Mouse (Mus musculus): Measurements from ENCODE around the gene Snx14. TPM values are rescaled to one million over a fixed set of nuclear protein-coding genes. Genes with fewer than 3 reads are reported as not detected.

Gene Snx14
- polyA plus RNA-seq, 1 experiment from 2014 or later = 29.7 TPM

GRCm38 (mm10) chr9:88348623-88349022 lies 90.1 kb downstream of the Snx14 start:
- Histone ChIP-seq H3K9ac (ENCODE audit: low read length) (no peak overlapping the region), H3K9me3 (ENCODE audit: control insufficient read depth, low read length) (no peaks in the 10 kb centered on the region), H3K27ac (ENCODE audit: low read depth) (no peak overlapping the region), H3K4me3 (ENCODE audit: low read depth, low read length) (no peak overlapping the region), H3K4me1 (replicated peaks; ENCODE audit: control insufficient read depth, insufficient read depth, low read length) (no peaks in the 10 kb centered on the region), H3K4me2 (ENCODE audit: low read length) (no peak overlapping the region), H3K36me3 (ENCODE audit: control insufficient read depth, insufficient read depth, low read length) (no peaks in the 10 kb centered on the region), H3K27me3 (replicated peaks; ENCODE audit: control insufficient read depth, insufficient read depth, low read length) (no peaks in the 10 kb centered on the region)
- ATAC-seq (replicated peaks; ENCODE audit: low FRiP score, low TSS enrichment, low read depth) (no peak), DNase-seq (ENCODE audit: low spot score) (no peak)
- WGBS = 86% methylated on average over 6 of the region's 6 CpGs

- 61% methylated on average over 5 of the region's 5 CpGs for WGBS
- Histone ChIP-seq H3K9me3 (ENCODE audit: control insufficient read depth, low read length) (no peaks in the 10 kb centered on the region), H3K36me3 (ENCODE audit: control insufficient read depth, insufficient read depth, low read length) (no peaks in the 10 kb centered on the region), H3K4me3 (ENCODE audit: low read depth, low read length) (no peak overlapping the region), H3K4me1 (replicated peaks; ENCODE audit: control insufficient read depth, insufficient read depth, low read length) (no peaks in the 10 kb centered on the region), H3K4me2 (ENCODE audit: low read length) (no peak overlapping the region), H3K9ac (ENCODE audit: low read length) (no peak overlapping the region), H3K27ac (ENCODE audit: low read depth) (no peak overlapping the region), H3K27me3 (replicated peaks; ENCODE audit: control insufficient read depth, insufficient read depth, low read length) (no peaks in the 10 kb centered on the region)
- ATAC-seq (replicated peaks; ENCODE audit: low FRiP score, low TSS enrichment, low read depth) (no peak), DNase-seq (ENCODE audit: low spot score) (no peak)
These were observed 91.9 kb downstream of the Snx14 start for GRCm38 (mm10) chr9:88346857-88347256.

GRCm38 (mm10) chr9:88344424-88344823 lies 94.3 kb downstream of the Snx14 start:
- Histone ChIP-seq H3K4me1 (replicated peaks; ENCODE audit: control insufficient read depth, insufficient read depth, low read length) (no peaks in the 10 kb centered on the region), H3K27ac (ENCODE audit: low read depth) (no peak overlapping the region), H3K27me3 (replicated peaks; ENCODE audit: control insufficient read depth, insufficient read depth, low read length) (no peaks in the 10 kb centered on the region), H3K4me3 (ENCODE audit: low read depth, low read length) (no peak overlapping the region), H3K36me3 (ENCODE audit: control insufficient read depth, insufficient read depth, low read length) (no peaks in the 10 kb centered on the region), H3K4me2 (ENCODE audit: low read length) (no peak overlapping the region), H3K9me3 (ENCODE audit: control insufficient read depth, low read length) (no peaks in the 10 kb centered on the region), H3K9ac (ENCODE audit: low read length) (no peak overlapping the region)
- WGBS = 89% methylated on average over 2 of the region's 2 CpGs
- DNase-seq (ENCODE audit: low spot score) = no peak
- ATAC-seq (replicated peaks; ENCODE audit: low FRiP score, low TSS enrichment, low read depth) = no peak

- no peak overlapping the region for H3K4me2 ChIP-seq (ENCODE audit: low read length)
- H3K27me3 ChIP-seq (replicated peaks; ENCODE audit: control insufficient read depth, insufficient read depth, low read length) = no peaks in the 10 kb centered on the region
- DNase-seq (ENCODE audit: low spot score) (no peak), ATAC-seq (replicated peaks; ENCODE audit: low FRiP score, low TSS enrichment, low read depth) (no peak)
- 69% methylated on average over 3 of the region's 3 CpGs for WGBS
- no peak overlapping the region for H3K9ac ChIP-seq (ENCODE audit: low read length)
- H3K4me3 ChIP-seq (ENCODE audit: low read depth, low read length) = no peak overlapping the region
- no peaks in the 10 kb centered on the region for H3K36me3 ChIP-seq (ENCODE audit: control insufficient read depth, insufficient read depth, low read length)
- no peaks in the 10 kb centered on the region for H3K9me3 ChIP-seq (ENCODE audit: control insufficient read depth, low read length)
- H3K4me1 ChIP-seq (replicated peaks; ENCODE audit: control insufficient read depth, insufficient read depth, low read length) = no peaks in the 10 kb centered on the region
- no peak overlapping the region for H3K27ac ChIP-seq (ENCODE audit: low read depth)
These were observed 96.1 kb downstream of the Snx14 start for GRCm38 (mm10) chr9:88342701-88343100.

GRCm38 (mm10) chr9:88342241-88342640 lies 96.5 kb downstream of the Snx14 start:
- Histone ChIP-seq H3K36me3 (ENCODE audit: control insufficient read depth, insufficient read depth, low read length) (no peaks in the 10 kb centered on the region), H3K4me1 (replicated peaks; ENCODE audit: control insufficient read depth, insufficient read depth, low read length) (no peaks in the 10 kb centered on the region), H3K27ac (ENCODE audit: low read depth) (no peak overlapping the region), H3K9ac (ENCODE audit: low read length) (no peak overlapping the region), H3K4me2 (ENCODE audit: low read length) (no peak overlapping the region), H3K4me3 (ENCODE audit: low read depth, low read length) (no peak overlapping the region), H3K27me3 (replicated peaks; ENCODE audit: control insufficient read depth, insufficient read depth, low read length) (no peaks in the 10 kb centered on the region), H3K9me3 (ENCODE audit: control insufficient read depth, low read length) (no peaks in the 10 kb centered on the region)
- no peak for ATAC-seq (replicated peaks; ENCODE audit: low FRiP score, low TSS enrichment, low read depth)
- DNase-seq (ENCODE audit: low spot score) = no peak
- WGBS = 78% methylated on average over 7 of the region's 7 CpGs

- Histone ChIP-seq H3K36me3 (ENCODE audit: control insufficient read depth, insufficient read depth, low read length) (no peaks in the 10 kb centered on the region), H3K27ac (ENCODE audit: low read depth) (no peak overlapping the region), H3K4me3 (ENCODE audit: low read depth, low read length) (no peak overlapping the region), H3K27me3 (replicated peaks; ENCODE audit: control insufficient read depth, insufficient read depth, low read length) (no peaks in the 10 kb centered on the region), H3K4me2 (ENCODE audit: low read length) (no peak overlapping the region), H3K9me3 (ENCODE audit: control insufficient read depth, low read length) (no peaks in the 10 kb centered on the region), H3K4me1 (replicated peaks; ENCODE audit: control insufficient read depth, insufficient read depth, low read length) (no peaks in the 10 kb centered on the region), H3K9ac (ENCODE audit: low read length) (no peak overlapping the region)
- ATAC-seq (replicated peaks; ENCODE audit: low FRiP score, low TSS enrichment, low read depth) (no peak), DNase-seq (ENCODE audit: low spot score) (no peak)
- 79% methylated on average over 3 of the region's 3 CpGs for WGBS
These were observed 97.9 kb downstream of the Snx14 start for GRCm38 (mm10) chr9:88340819-88341218.

GRCm38 (mm10) chr9:88335839-88336238 lies 102.9 kb downstream of the Snx14 start:
- H3K4me2 ChIP-seq (ENCODE audit: low read length) = no peak overlapping the region
- no peak overlapping the region for H3K4me3 ChIP-seq (ENCODE audit: low read depth, low read length)
- no peak for ATAC-seq (replicated peaks; ENCODE audit: low FRiP score, low TSS enrichment, low read depth)
- H3K9ac ChIP-seq (ENCODE audit: low read length) = no peak overlapping the region
- no peaks in the 10 kb centered on the region for H3K27me3 ChIP-seq (replicated peaks; ENCODE audit: control insufficient read depth, insufficient read depth, low read length)
- no peak overlapping the region for H3K27ac ChIP-seq (ENCODE audit: low read depth)
- no peaks in the 10 kb centered on the region for H3K36me3 ChIP-seq (ENCODE audit: control insufficient read depth, insufficient read depth, low read length)
- no peaks in the 10 kb centered on the region for H3K9me3 ChIP-seq (ENCODE audit: control insufficient read depth, low read length)
- 70% methylated on average over 1 of the region's 2 CpGs for WGBS
- H3K4me1 ChIP-seq (replicated peaks; ENCODE audit: control insufficient read depth, insufficient read depth, low read length) = no peaks in the 10 kb centered on the region
- no peak for DNase-seq (ENCODE audit: low spot score)

GRCm38 (mm10) chr9:88332447-88332846 lies 106.3 kb downstream of the Snx14 start:
- DNase-seq (ENCODE audit: low spot score) = no peak
- Histone ChIP-seq H3K27ac (ENCODE audit: low read depth) (no peak overlapping the region), H3K27me3 (replicated peaks; ENCODE audit: control insufficient read depth, insufficient read depth, low read length) (peaks cover 8% of the 10 kb centered on the region), H3K36me3 (ENCODE audit: control insufficient read depth, insufficient read depth, low read length) (no peaks in the 10 kb centered on the region), H3K9me3 (ENCODE audit: control insufficient read depth, low read length) (no peaks in the 10 kb centered on the region), H3K4me1 (replicated peaks; ENCODE audit: control insufficient read depth, insufficient read depth, low read length) (0 out of 2 replicates have a peak, but pooled peaks cover 2% of the 10 kb centered on the region), H3K4me3 (ENCODE audit: low read depth, low read length) (no peak overlapping the region), H3K9ac (ENCODE audit: low read length) (no peak overlapping the region), H3K4me2 (ENCODE audit: low read length) (no peak overlapping the region)
- no peak for ATAC-seq (replicated peaks; ENCODE audit: low FRiP score, low TSS enrichment, low read depth)
- 50% methylated on average over 3 of the region's 3 CpGs for WGBS

GRCm38 (mm10) chr9:88330316-88330715 lies 108.4 kb downstream of the Snx14 start:
- Histone ChIP-seq H3K27ac (ENCODE audit: low read depth) (no peak overlapping the region), H3K9me3 (ENCODE audit: control insufficient read depth, low read length) (no peaks in the 10 kb centered on the region), H3K4me3 (ENCODE audit: low read depth, low read length) (no peak overlapping the region), H3K27me3 (replicated peaks; ENCODE audit: control insufficient read depth, insufficient read depth, low read length) (peaks cover 8% of the 10 kb centered on the region), H3K36me3 (ENCODE audit: control insufficient read depth, insufficient read depth, low read length) (no peaks in the 10 kb centered on the region), H3K4me1 (replicated peaks; ENCODE audit: control insufficient read depth, insufficient read depth, low read length) (0 out of 2 replicates have a peak, but pooled peaks cover 2% of the 10 kb centered on the region), H3K4me2 (ENCODE audit: low read length) (no peak overlapping the region), H3K9ac (ENCODE audit: low read length) (no peak overlapping the region)
- WGBS = 64% methylated on average over 3 of the region's 3 CpGs
- ATAC-seq (replicated peaks; ENCODE audit: low FRiP score, low TSS enrichment, low read depth) (no peak), DNase-seq (ENCODE audit: low spot score) (no peak)
